Mouse (Mus musculus): Measurements from ENCODE around the gene Arid3c. TPM values are rescaled to one million over a fixed set of nuclear protein-coding genes. Genes with fewer than 3 reads are reported as not detected.

Arid3c gene
- polyA plus RNA-seq, 1 experiment from 2014 or later: 0.15 TPM

GRCm38 (mm10) chr4:41762099-41762687, 31.3 kb upstream of the Arid3c start:
- Histone ChIP-seq H3K27me3 (replicated peaks; ENCODE audit: control insufficient read depth, insufficient read depth, low read length) (no peaks in the 10 kb centered on the region), H3K4me2 (ENCODE audit: low read length) (no peak overlapping the region), H3K36me3 (ENCODE audit: control insufficient read depth, insufficient read depth, low read length) (no peaks in the 10 kb centered on the region), H3K9ac (ENCODE audit: low read length) (no peak overlapping the region; the same call in 1 of the 2 replicates), H3K9me3 (replicated peaks; ENCODE audit: control insufficient read depth, low read length) (no peaks in the 10 kb centered on the region), H3K4me3 (ENCODE audit: low read depth, low read length) (no peak overlapping the region), H3K27ac (ENCODE audit: low read depth, low read length) (no peak overlapping the region; the same call in 1 of the 2 replicates), H3K4me1 (ENCODE audit: control insufficient read depth, insufficient read depth, low read length) (peaks cover 18% of the 10 kb centered on the region)
- ATAC-seq (peak; percentile 13; the same call in 1 of the 2 replicates), DNase-seq (ENCODE audit: low spot score) (no peak)
- WGBS: 43% methylated on average over 8 of the region's 8 CpGs

GRCm38 (mm10) chr4:41761680-41762079, 30.7 kb upstream of the Arid3c start:
- Histone ChIP-seq H3K27ac (ENCODE audit: low read depth, low read length) (peak overlapping the region; percentile 9; the same call in 1 of the 2 replicates), H3K4me1 (ENCODE audit: control insufficient read depth, insufficient read depth, low read length) (peaks cover 18% of the 10 kb centered on the region), H3K9ac (ENCODE audit: low read length) (no peak overlapping the region; the same call in 1 of the 2 replicates), H3K4me3 (ENCODE audit: low read depth, low read length) (no peak overlapping the region), H3K36me3 (ENCODE audit: control insufficient read depth, insufficient read depth, low read length) (no peaks in the 10 kb centered on the region), H3K9me3 (replicated peaks; ENCODE audit: control insufficient read depth, low read length) (no peaks in the 10 kb centered on the region), H3K27me3 (replicated peaks; ENCODE audit: control insufficient read depth, insufficient read depth, low read length) (no peaks in the 10 kb centered on the region), H3K4me2 (ENCODE audit: low read length) (no peak overlapping the region)
- DNase-seq (ENCODE audit: low spot score): no peak
- ATAC-seq: no peak

GRCm38 (mm10) chr4:41760911-41761310, 30.0 kb upstream of the Arid3c start:
- WGBS: 91% methylated on average over 4 of the region's 4 CpGs
- no peaks in the 10 kb centered on the region for H3K27me3 ChIP-seq (replicated peaks; ENCODE audit: control insufficient read depth, insufficient read depth, low read length)
- no peak for DNase-seq (ENCODE audit: low spot score)
- H3K9ac ChIP-seq (ENCODE audit: low read length): peak overlapping the region; percentile 61; the same call in 1 of the 2 replicates
- H3K36me3 ChIP-seq (ENCODE audit: control insufficient read depth, insufficient read depth, low read length): no peaks in the 10 kb centered on the region
- H3K4me1 ChIP-seq (ENCODE audit: control insufficient read depth, insufficient read depth, low read length): peaks cover 18% of the 10 kb centered on the region
- H3K4me3 ChIP-seq (ENCODE audit: low read depth, low read length): peak overlapping the region; percentile 30
- peak overlapping the region; percentile 47 for H3K4me2 ChIP-seq (ENCODE audit: low read length)
- H3K27ac ChIP-seq (ENCODE audit: low read depth, low read length): peak overlapping the region; percentile 9; the same call in 1 of the 2 replicates
- no peaks in the 10 kb centered on the region for H3K9me3 ChIP-seq (replicated peaks; ENCODE audit: control insufficient read depth, low read length)
- no peak for ATAC-seq

GRCm38 (mm10) chr4:41760288-41760721, 29.4 kb upstream of the Arid3c start:
- Histone ChIP-seq H3K4me3 (ENCODE audit: low read depth, low read length) (peak overlapping the region; percentile 30), H3K4me2 (ENCODE audit: low read length) (peak overlapping the region; percentile 47), H3K27ac (ENCODE audit: low read depth, low read length) (no peak overlapping the region), H3K4me1 (ENCODE audit: control insufficient read depth, insufficient read depth, low read length) (peaks cover 18% of the 10 kb centered on the region), H3K9ac (ENCODE audit: low read length) (peak overlapping the region; percentile 61), H3K27me3 (replicated peaks; ENCODE audit: control insufficient read depth, insufficient read depth, low read length) (no peaks in the 10 kb centered on the region), H3K36me3 (ENCODE audit: control insufficient read depth, insufficient read depth, low read length) (no peaks in the 10 kb centered on the region), H3K9me3 (replicated peaks; ENCODE audit: control insufficient read depth, low read length) (no peaks in the 10 kb centered on the region)
- WGBS: under 1% methylated on average over 14 of the region's 15 CpGs
- DNase-seq (ENCODE audit: low spot score): peak; percentile 82
- ATAC-seq: peak; percentile 73

- 45% methylated on average over 6 of the region's 6 CpGs for WGBS
- no peaks in the 10 kb centered on the region for H3K36me3 ChIP-seq (ENCODE audit: control insufficient read depth, insufficient read depth, low read length)
- H3K4me3 ChIP-seq (ENCODE audit: low read depth, low read length): peak overlapping the region; percentile 30
- no peaks in the 10 kb centered on the region for H3K27me3 ChIP-seq (replicated peaks; ENCODE audit: control insufficient read depth, insufficient read depth, low read length)
- H3K9ac ChIP-seq (ENCODE audit: low read length): peak overlapping the region; percentile 61
- peaks cover 21% of the 10 kb centered on the region for H3K4me1 ChIP-seq (ENCODE audit: control insufficient read depth, insufficient read depth, low read length)
- H3K4me2 ChIP-seq (ENCODE audit: low read length): peak overlapping the region; percentile 47
- DNase-seq (ENCODE audit: low spot score): no peak
- no peak for ATAC-seq
- H3K9me3 ChIP-seq (replicated peaks; ENCODE audit: control insufficient read depth, low read length): no peaks in the 10 kb centered on the region
- H3K27ac ChIP-seq (ENCODE audit: low read depth, low read length): no peak overlapping the region
These were observed 28.8 kb upstream of the Arid3c start for GRCm38 (mm10) chr4:41759656-41760287.

- Histone ChIP-seq H3K27me3 (replicated peaks; ENCODE audit: control insufficient read depth, insufficient read depth, low read length) (no peaks in the 10 kb centered on the region), H3K9ac (ENCODE audit: low read length) (no peak overlapping the region), H3K9me3 (replicated peaks; ENCODE audit: control insufficient read depth, low read length) (no peaks in the 10 kb centered on the region), H3K36me3 (ENCODE audit: control insufficient read depth, insufficient read depth, low read length) (no peaks in the 10 kb centered on the region), H3K27ac (ENCODE audit: low read depth, low read length) (no peak overlapping the region), H3K4me3 (ENCODE audit: low read depth, low read length) (no peak overlapping the region), H3K4me1 (ENCODE audit: control insufficient read depth, insufficient read depth, low read length) (peaks cover 22% of the 10 kb centered on the region), H3K4me2 (ENCODE audit: low read length) (no peak overlapping the region)
- no peak for ATAC-seq
- DNase-seq (ENCODE audit: low spot score): no peak
- WGBS: 84% methylated on average over 9 of the region's 9 CpGs
These were observed 28.3 kb upstream of the Arid3c start for GRCm38 (mm10) chr4:41759206-41759605.

GRCm38 (mm10) chr4:41758701-41759100, 27.8 kb upstream of the Arid3c start:
- H3K4me2 ChIP-seq (ENCODE audit: low read length): no peak overlapping the region
- H3K9ac ChIP-seq (ENCODE audit: low read length): no peak overlapping the region
- WGBS: 90% methylated on average over 4 of the region's 4 CpGs
- DNase-seq (ENCODE audit: low spot score) (no peak), ATAC-seq (no peak)
- no peak overlapping the region for H3K27ac ChIP-seq (ENCODE audit: low read depth, low read length)
- no peak overlapping the region for H3K4me3 ChIP-seq (ENCODE audit: low read depth, low read length)
- peaks cover 22% of the 10 kb centered on the region for H3K4me1 ChIP-seq (ENCODE audit: control insufficient read depth, insufficient read depth, low read length)
- H3K27me3 ChIP-seq (replicated peaks; ENCODE audit: control insufficient read depth, insufficient read depth, low read length): no peaks in the 10 kb centered on the region
- H3K36me3 ChIP-seq (ENCODE audit: control insufficient read depth, insufficient read depth, low read length): no peaks in the 10 kb centered on the region
- no peaks in the 10 kb centered on the region for H3K9me3 ChIP-seq (replicated peaks; ENCODE audit: control insufficient read depth, low read length)

GRCm38 (mm10) chr4:41758021-41758420, 27.1 kb upstream of the Arid3c start:
- no peak for DNase-seq (ENCODE audit: low spot score)
- 87% methylated on average over 11 of the region's 11 CpGs for WGBS

GRCm38 (mm10) chr4:41757321-41757720, 26.4 kb upstream of the Arid3c start:
- ATAC-seq: no peak

More at GRCm38 (mm10) chr4:41758021-41758420, 27.1 kb upstream of the Arid3c start:
- Histone ChIP-seq H3K36me3 (ENCODE audit: control insufficient read depth, insufficient read depth, low read length) (no peaks in the 10 kb centered on the region), H3K27me3 (replicated peaks; ENCODE audit: control insufficient read depth, insufficient read depth, low read length) (no peaks in the 10 kb centered on the region), H3K9me3 (replicated peaks; ENCODE audit: control insufficient read depth, low read length) (no peaks in the 10 kb centered on the region), H3K4me2 (ENCODE audit: low read length) (no peak overlapping the region), H3K4me1 (ENCODE audit: control insufficient read depth, insufficient read depth, low read length) (peaks cover 22% of the 10 kb centered on the region), H3K27ac (ENCODE audit: low read depth, low read length) (no peak overlapping the region), H3K4me3 (ENCODE audit: low read depth, low read length) (no peak overlapping the region), H3K9ac (ENCODE audit: low read length) (no peak overlapping the region)
- ATAC-seq: no peak

More at GRCm38 (mm10) chr4:41757321-41757720, 26.4 kb upstream of the Arid3c start:
- Histone ChIP-seq H3K4me1 (ENCODE audit: control insufficient read depth, insufficient read depth, low read length) (peaks cover 21% of the 10 kb centered on the region), H3K36me3 (ENCODE audit: control insufficient read depth, insufficient read depth, low read length) (no peaks in the 10 kb centered on the region), H3K4me3 (ENCODE audit: low read depth, low read length) (no peak overlapping the region), H3K27ac (ENCODE audit: low read depth, low read length) (no peak overlapping the region), H3K9me3 (replicated peaks; ENCODE audit: control insufficient read depth, low read length) (no peaks in the 10 kb centered on the region), H3K4me2 (ENCODE audit: low read length) (no peak overlapping the region), H3K9ac (ENCODE audit: low read length) (no peak overlapping the region), H3K27me3 (replicated peaks; ENCODE audit: control insufficient read depth, insufficient read depth, low read length) (no peaks in the 10 kb centered on the region)
- DNase-seq (ENCODE audit: low spot score): no peak
- 90% methylated on average over 13 of the region's 13 CpGs for WGBS
